Mouse (Mus musculus) cortical plate, adult 2 months (tissue): ENCODE data around the gene Lct.

Experiments
- CTCF ChIP-seq: fragments of 200-500 bp; IDR thresholded peaks from 2 replicates; pipeline ENCODE4 v1.5.1; 2011; ENCODE audit warnings: mild to moderate bottlenecking, control low read depth, low read length; ENCODE audit not compliant: insufficient read depth; ENCODE audit errors: extremely low read depth
- POLR2A ChIP-seq: fragments of 200-500 bp; IDR thresholded peaks from 2 replicates; pipeline ENCODE4 v1.6.1; 2011; ENCODE audit warnings: mild to moderate bottlenecking, low read length, control low read depth; ENCODE audit not compliant: insufficient read depth; ENCODE audit errors: extremely low read depth

GRCm38 (mm10) chr1:128282924-128283323 is 45.2 kb downstream of the Lct start:
- no peak for TF ChIP-seq CTCF
- TF ChIP-seq POLR2A = no peak
